Mouse (Mus musculus): Measurements from ENCODE around the gene Abhd14b.

DNA sequence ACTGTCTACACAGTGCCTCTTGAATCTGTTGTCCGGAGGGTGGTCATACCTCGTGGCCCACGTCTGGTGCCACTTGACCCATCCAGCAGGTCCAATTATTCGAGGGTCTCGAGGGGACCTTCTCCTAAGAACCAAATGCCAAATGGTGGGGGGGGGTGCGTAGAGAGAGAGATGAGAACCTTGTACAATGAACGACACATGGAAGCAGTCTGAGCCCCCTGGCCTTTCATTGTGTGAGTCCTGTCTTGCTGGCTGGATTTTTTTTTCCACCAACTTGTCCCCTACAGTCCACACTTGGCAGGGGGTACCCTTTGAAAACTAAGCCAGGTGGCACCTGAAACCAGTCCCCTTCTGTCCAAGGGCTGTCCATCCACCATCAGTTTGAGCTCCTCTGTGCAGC lies 20.5 kb downstream of the Abhd14b start:
- TF ChIP-seq CTCF (IDR thresholded peaks at IDR 0.05; ENCODE audit: extremely low read depth, insufficient read depth, low read length) (no peak), POLR2A (IDR thresholded peaks at IDR 0.05; ENCODE audit: extremely low read depth, insufficient read depth, low read length) (no peak)
